Mouse (Mus musculus): ENCODE results near the gene Gchfr. TPM values are rescaled to one million over a fixed set of nuclear protein-coding genes. Genes with fewer than 3 reads are reported as not detected.

The Gchfr gene
- polyA plus RNA-seq, 1 experiment from 2014 or later: 4.5 TPM

DNA sequence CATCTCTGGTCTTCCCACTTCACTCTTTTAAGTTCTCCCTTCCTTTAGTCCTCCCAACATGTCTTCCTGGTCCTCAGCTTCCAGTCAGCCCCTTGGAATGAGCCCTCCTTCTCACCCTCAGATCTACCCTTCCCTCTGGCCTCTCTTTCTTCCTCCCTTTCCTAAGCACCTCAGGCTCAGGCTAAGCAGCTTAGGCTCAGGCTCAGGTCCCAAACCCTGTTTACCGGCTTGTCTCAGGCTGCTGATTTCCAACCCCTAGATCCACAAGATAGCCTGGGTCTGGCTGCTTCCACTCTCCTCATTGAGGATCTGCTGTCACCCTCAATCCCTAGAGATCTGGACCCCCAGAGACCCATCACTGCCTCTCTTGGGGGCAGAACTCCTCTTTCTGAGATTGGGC is 30.5 kb downstream of the Gchfr start:
- H3K4me3 ChIP-seq: no peak overlapping the region
- H3K36me3 ChIP-seq: no peaks in the 10 kb centered on the region
- no peak overlapping the region for H3K9ac ChIP-seq
- H3K27ac ChIP-seq: no peak overlapping the region
- WGBS: 33% methylated on average over 1 of the region's 1 CpGs
- no peak for ATAC-seq (replicated peaks; ENCODE audit: insufficient number of reproducible peaks, insufficient read depth, low FRiP score, low read depth)
- H3K4me2 ChIP-seq: no peak overlapping the region
- no peaks in the 10 kb centered on the region for H3K9me3 ChIP-seq (replicated peaks)
- H3K27me3 ChIP-seq: no peaks in the 10 kb centered on the region
- peaks cover 16% of the 10 kb centered on the region for H3K4me1 ChIP-seq (replicated peaks)

DNA sequence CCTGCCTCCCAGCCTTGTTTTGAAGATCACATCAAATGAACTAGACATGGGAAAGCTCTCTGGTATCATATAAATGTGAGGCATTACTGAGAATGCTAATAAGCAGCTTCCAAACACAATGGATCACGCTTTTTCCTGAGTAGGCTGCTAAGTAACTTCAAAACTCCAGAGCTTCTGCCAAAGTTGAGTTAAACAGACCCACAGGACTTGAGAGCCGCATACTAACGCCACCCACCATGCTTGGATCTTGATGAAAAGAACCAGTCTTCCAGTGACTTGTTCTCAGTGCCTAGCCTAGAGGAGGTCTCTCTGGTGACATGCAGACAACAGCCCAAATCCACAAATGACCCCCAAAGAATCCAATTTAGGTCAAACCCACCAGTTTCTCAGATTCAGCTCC is 31.4 kb downstream of the Gchfr start:
- Histone ChIP-seq H3K4me2 (no peak overlapping the region), H3K27ac (no peak overlapping the region), H3K36me3 (no peaks in the 10 kb centered on the region), H3K27me3 (no peaks in the 10 kb centered on the region), H3K4me3 (no peak overlapping the region), H3K9me3 (replicated peaks) (no peaks in the 10 kb centered on the region), H3K4me1 (replicated peaks) (peaks cover 22% of the 10 kb centered on the region), H3K9ac (no peak overlapping the region)
- no peak for ATAC-seq (replicated peaks; ENCODE audit: insufficient number of reproducible peaks, insufficient read depth, low FRiP score, low read depth)
- 77% methylated on average over 3 of the region's 3 CpGs for WGBS

DNA sequence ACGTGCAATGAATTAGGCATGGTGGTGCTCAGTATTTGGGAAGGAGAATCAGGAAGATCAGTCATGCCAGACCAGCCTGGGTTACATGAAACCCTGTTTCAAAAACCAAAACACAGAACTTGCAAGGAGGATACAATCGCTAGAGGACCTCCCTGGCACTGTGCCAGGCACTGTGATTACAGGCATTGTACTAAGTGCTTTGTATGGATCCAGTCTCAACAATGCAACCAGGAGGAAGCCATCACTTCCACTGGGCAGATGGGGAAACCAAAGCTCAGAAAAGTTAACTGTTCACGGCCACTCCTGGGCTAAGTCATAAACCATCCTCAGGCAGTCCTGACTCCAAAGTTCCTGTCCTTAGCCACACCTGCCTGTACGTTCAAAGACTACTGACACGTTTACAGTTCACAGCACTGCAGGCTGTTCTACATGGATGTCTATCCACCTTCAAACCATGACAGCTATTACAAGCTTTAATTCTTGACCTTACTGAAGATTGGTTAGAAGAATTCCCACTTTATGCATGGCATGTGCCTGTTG is 35.4 kb downstream of the Gchfr start:
- Histone ChIP-seq H3K4me2 (no peak overlapping the region), H3K36me3 (no peaks in the 10 kb centered on the region), H3K27me3 (no peaks in the 10 kb centered on the region), H3K4me3 (no peak overlapping the region), H3K4me1 (replicated peaks) (peaks cover 19% of the 10 kb centered on the region), H3K9me3 (replicated peaks) (no peaks in the 10 kb centered on the region), H3K9ac (no peak overlapping the region), H3K27ac (peak overlapping the region; percentile 3; the same call in 1 of the 2 replicates)
- 54% methylated on average over 5 of the region's 5 CpGs for WGBS
- no peak for ATAC-seq (replicated peaks; ENCODE audit: insufficient number of reproducible peaks, insufficient read depth, low FRiP score, low read depth)

DNA sequence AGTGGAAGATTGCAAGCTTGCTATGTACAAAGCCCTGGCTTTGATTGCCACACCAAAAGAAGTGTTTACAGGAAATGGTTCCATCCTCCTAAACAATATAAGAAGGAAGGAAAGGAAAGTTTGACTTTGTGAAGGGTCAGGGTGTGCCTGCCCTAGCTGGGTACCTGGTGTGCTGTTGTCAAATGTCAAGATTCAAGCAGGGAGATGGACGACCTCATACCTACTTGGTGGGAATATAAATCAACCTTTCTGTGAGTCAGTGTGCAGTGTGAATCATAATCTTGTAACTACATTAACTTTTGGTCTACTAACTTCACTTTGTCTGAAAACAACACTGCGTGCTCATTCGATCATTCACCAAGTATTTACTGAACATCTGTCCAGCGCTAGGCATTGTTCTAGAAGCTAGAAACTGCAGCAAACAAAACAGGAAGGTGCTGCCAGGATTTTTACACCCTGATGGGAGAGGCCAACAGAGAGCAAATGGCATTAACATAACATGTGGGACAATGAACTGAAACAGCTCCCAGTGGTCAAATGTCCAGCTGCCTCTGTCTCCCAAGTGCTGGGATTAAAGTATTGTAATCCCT is 36.4 kb downstream of the Gchfr start:
- no peak overlapping the region for H3K4me2 ChIP-seq
- H3K9me3 ChIP-seq (replicated peaks): no peaks in the 10 kb centered on the region
- 68% methylated on average over 4 of the region's 4 CpGs for WGBS
- H3K4me3 ChIP-seq: no peak overlapping the region
- peaks cover 19% of the 10 kb centered on the region for H3K4me1 ChIP-seq (replicated peaks)
- H3K27me3 ChIP-seq: no peaks in the 10 kb centered on the region
- no peak for ATAC-seq (replicated peaks; ENCODE audit: insufficient number of reproducible peaks, insufficient read depth, low FRiP score, low read depth)
- no peaks in the 10 kb centered on the region for H3K36me3 ChIP-seq
- H3K27ac ChIP-seq: peak overlapping the region; percentile 26; the same call in 1 of the 2 replicates
- no peak overlapping the region for H3K9ac ChIP-seq

DNA sequence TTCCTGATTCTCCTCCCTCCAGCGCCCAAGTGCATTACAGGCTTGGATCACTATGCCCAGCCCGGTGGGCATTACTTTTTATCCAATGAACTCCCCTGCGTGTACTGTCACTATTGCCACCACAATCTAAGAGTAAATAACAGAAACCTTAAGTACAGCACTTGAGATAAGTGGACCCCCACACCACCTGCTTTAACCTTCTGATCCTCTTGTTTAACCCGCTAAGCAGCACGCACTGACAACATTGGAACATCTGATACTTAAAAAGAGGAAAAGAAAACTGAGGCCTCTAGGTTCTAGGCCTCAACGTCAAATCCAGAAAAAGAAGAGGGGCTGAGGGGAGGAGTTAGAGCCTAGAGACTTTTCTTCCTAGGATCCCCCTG is 40.4 kb downstream of the Gchfr start:
- ATAC-seq (replicated peaks; ENCODE audit: insufficient number of reproducible peaks, insufficient read depth, low FRiP score, low read depth): no peak
- H3K4me3 ChIP-seq: peak overlapping the region; percentile 89
- WGBS: 8% methylated on average over 6 of the region's 6 CpGs
- no peaks in the 10 kb centered on the region for H3K27me3 ChIP-seq
- H3K4me1 ChIP-seq (replicated peaks): peaks cover 24% of the 10 kb centered on the region
- H3K4me2 ChIP-seq: peak overlapping the region; percentile 64
- H3K36me3 ChIP-seq: peaks cover 23% of the 10 kb centered on the region
- peak overlapping the region; percentile 63 for H3K9ac ChIP-seq
- H3K27ac ChIP-seq: peak overlapping the region; percentile 93
- H3K9me3 ChIP-seq (replicated peaks): no peaks in the 10 kb centered on the region

DNA sequence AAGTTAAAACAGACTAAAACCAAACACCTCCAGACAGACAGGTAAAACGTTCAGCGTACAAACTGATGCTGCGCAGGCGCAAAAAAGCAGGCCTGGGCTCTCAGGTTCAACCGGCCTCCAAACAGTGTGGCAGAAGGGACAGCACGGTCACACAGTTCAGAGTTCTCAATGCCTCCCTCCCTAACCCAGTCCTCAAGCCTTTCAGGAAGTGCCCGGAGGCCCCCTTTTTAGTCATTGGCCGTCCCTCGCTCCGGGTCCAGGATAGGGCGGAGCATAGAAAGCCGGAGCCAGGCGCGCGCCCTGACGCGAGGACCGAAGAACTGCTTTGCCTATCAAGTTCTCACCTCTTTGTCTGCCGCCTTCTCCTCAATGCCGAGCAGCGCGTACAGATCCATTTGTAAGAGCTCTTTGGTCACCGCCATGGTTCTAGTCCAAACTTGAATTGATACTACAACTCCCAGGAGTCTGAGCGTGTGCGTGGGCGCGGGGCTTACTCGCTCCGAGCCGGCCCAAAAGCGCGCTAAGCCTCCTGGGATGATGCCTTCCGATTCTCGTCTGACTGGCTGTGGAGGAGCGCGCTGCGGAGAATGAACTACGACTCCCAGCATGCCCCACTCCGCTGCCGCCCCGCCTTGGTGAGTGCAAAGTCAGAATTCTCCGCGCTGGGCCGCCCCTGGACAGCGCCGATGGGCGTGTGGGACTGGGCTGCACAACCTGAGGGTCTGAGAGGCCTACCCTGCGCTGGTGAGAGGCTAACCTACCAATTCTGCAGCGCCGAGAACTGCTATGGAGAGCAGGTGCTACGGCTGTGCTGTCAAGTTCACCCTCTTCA is 41.0 kb downstream of the Gchfr start, which contains the start of the genes Zfyve19 and Dnajc17:
Gene Zfyve19 (plus strand): TSS at position 274 of the 832 bp plus-strand sequence.
Gene Dnajc17 (minus strand): TSS at position 452 of the 832 bp plus-strand sequence.
- under 1% methylated on average over 51 of the region's 51 CpGs for WGBS
- H3K4me1 ChIP-seq (replicated peaks): peaks cover 18% of the 10 kb centered on the region
- H3K9me3 ChIP-seq (replicated peaks): no peaks in the 10 kb centered on the region
- peaks cover 30% of the 10 kb centered on the region for H3K36me3 ChIP-seq
- peak; percentile 95 for ATAC-seq (replicated peaks; ENCODE audit: insufficient number of reproducible peaks, insufficient read depth, low FRiP score, low read depth)
- H3K4me3 ChIP-seq: peak within 1 kb of the TSS; percentile 89
- no peaks in the 10 kb centered on the region for H3K27me3 ChIP-seq
- H3K27ac ChIP-seq: peak within 1 kb of the TSS; percentile 93
- peak within 1 kb of the TSS; percentile 64 for H3K4me2 ChIP-seq
- peak within 1 kb of the TSS; percentile 79 for H3K9ac ChIP-seq

DNA sequence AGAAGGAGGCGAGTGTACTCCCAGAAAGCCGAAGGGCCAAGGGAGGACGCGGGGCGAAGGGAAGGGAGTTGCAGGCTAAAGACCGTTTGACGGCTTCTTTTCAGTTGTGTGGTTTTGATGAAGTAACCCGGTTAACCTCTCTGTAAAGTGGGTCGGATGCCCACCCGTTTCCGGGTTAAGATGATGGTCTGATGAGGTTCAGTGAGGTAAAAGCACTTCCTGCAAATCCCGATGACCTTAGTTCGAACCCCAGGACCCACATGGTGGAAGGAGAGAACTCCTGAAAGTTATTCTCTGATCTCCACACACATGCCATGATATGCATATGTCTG is 41.6 kb downstream of the Gchfr start:
- no peak for ATAC-seq (replicated peaks; ENCODE audit: insufficient number of reproducible peaks, insufficient read depth, low FRiP score, low read depth)
- no peaks in the 10 kb centered on the region for H3K27me3 ChIP-seq
- H3K27ac ChIP-seq: peak overlapping the region; percentile 93
- peak overlapping the region; percentile 79 for H3K9ac ChIP-seq
- under 1% methylated on average over 13 of the region's 13 CpGs for WGBS
- peak overlapping the region; percentile 64 for H3K4me2 ChIP-seq
- peak overlapping the region; percentile 89 for H3K4me3 ChIP-seq
- peaks cover 16% of the 10 kb centered on the region for H3K4me1 ChIP-seq (replicated peaks)
- H3K9me3 ChIP-seq (replicated peaks): no peaks in the 10 kb centered on the region
- peaks cover 33% of the 10 kb centered on the region for H3K36me3 ChIP-seq

Other genes with a start within 250 kb of the Gchfr start
- 16.5 and 20.5 TPM in 2 replicates for gene Chst14, start 241.3 kb upstream of the Gchfr start, polyA plus RNA-seq (2015; fragmentation: Nextera tagmentation; extraction: Ambion mirVana)
- 16.8 and 17.7 TPM in 2 replicates for gene Ccdc32, start 138.4 kb upstream of the Gchfr start, polyA plus RNA-seq (2015; fragmentation: Nextera tagmentation; extraction: Ambion mirVana)
- 2.9 and 3.8 TPM in 2 replicates for gene Rpusd2, start 133.0 kb upstream of the Gchfr start, polyA plus RNA-seq (2015; fragmentation: Nextera tagmentation; extraction: Ambion mirVana)
- gene Knl1, start 120.7 kb upstream of the Gchfr start, polyA plus RNA-seq (2015; fragmentation: Nextera tagmentation; extraction: Ambion mirVana): 31.3 and 36.2 TPM in 2 replicates
- 21.8 and 28.0 TPM in 2 replicates for gene Rad51, start 55.0 kb upstream of the Gchfr start, polyA plus RNA-seq (2015; fragmentation: Nextera tagmentation; extraction: Ambion mirVana)
- 23.0 and 26.2 TPM in 2 replicates for gene Rmdn3, start 10.7 kb upstream of the Gchfr start, polyA plus RNA-seq (2015; fragmentation: Nextera tagmentation; extraction: Ambion mirVana)
- 0.29 and 0.34 TPM in 2 replicates for gene Gm14137, start 6.7 kb downstream of the Gchfr start, polyA plus RNA-seq (2015; fragmentation: Nextera tagmentation; extraction: Ambion mirVana)
- gene Zfyve19, start 40.8 kb downstream of the Gchfr start, polyA plus RNA-seq (2015; fragmentation: Nextera tagmentation; extraction: Ambion mirVana): 29.7 and 36.3 TPM in 2 replicates
- 12.4 and 12.5 TPM in 2 replicates for gene Dnajc17, start 41.0 kb downstream of the Gchfr start, polyA plus RNA-seq (2015; fragmentation: Nextera tagmentation; extraction: Ambion mirVana)
- gene Ppp1r14d, start 62.1 kb downstream of the Gchfr start, polyA plus RNA-seq (2015; fragmentation: Nextera tagmentation; extraction: Ambion mirVana): not detected in 2 replicates
- gene Spint1, start 69.6 kb downstream of the Gchfr start, polyA plus RNA-seq (2015; fragmentation: Nextera tagmentation; extraction: Ambion mirVana): 1.2 and 5.6 TPM in 2 replicates
- 0.44 and 2.2 TPM in 2 replicates for gene Rhov, start 103.5 kb downstream of the Gchfr start, polyA plus RNA-seq (2015; fragmentation: Nextera tagmentation; extraction: Ambion mirVana)
- 10.3 and 14.7 TPM in 2 replicates for gene Vps18, start 121.0 kb downstream of the Gchfr start, polyA plus RNA-seq (2015; fragmentation: Nextera tagmentation; extraction: Ambion mirVana)
- 9.2 and 14.2 TPM in 2 replicates for gene Dll4, start 158.0 kb downstream of the Gchfr start, polyA plus RNA-seq (2015; fragmentation: Nextera tagmentation; extraction: Ambion mirVana)
- gene Chac1, start 183.5 kb downstream of the Gchfr start, polyA plus RNA-seq (2015; fragmentation: Nextera tagmentation; extraction: Ambion mirVana): 0.63 and 0.76 TPM in 2 replicates